Mouse (Mus musculus) frontal cortex, adult 2 months (tissue): ENCODE measurements at regions not wholly inside any gene's neighbourhood (a gene's known extent, or its start where the extent isn't known, plus 50 kb on each side); places are given as distances from the start of the nearest gene placed in this dataset.
A peak's percentile ranks its signal among the peaks of the same experiment; 100 is the strongest.

Source experiments
- DNase-seq, 2 experiments: peaks; one replicate each; pipeline ENCODE4 v3.0.0; 2022; ENCODE audit warnings: low spot score in 1 of 2; ENCODE audit errors: extremely low spot score in 1 of 2

GRCm38 (mm10) chr7:68974761-68975579 is 225.9 kb upstream of the Arrdc4 start:
- DNase-seq: no peak

- no peak for DNase-seq
These were observed 197.1 kb upstream of the Arrdc4 start for GRCm38 (mm10) chr7:68945886-68946863.

GRCm38 (mm10) chr7:68930627-68931334 is 181.7 kb upstream of the Arrdc4 start:
- no peak for DNase-seq

- DNase-seq: no peak
These were observed 180.6 kb upstream of the Arrdc4 start for GRCm38 (mm10) chr7:68929669-68930068.

- DNase-seq: no peak
These were observed 176.6 kb upstream of the Arrdc4 start for GRCm38 (mm10) chr7:68925640-68926039.

GRCm38 (mm10) chr7:68918632-68919435 is 169.8 kb upstream of the Arrdc4 start:
- no peak for DNase-seq

GRCm38 (mm10) chr7:68917876-68918200 is 168.8 kb upstream of the Arrdc4 start:
- no peak for DNase-seq

GRCm38 (mm10) chr7:68917137-68917875 is 168.3 kb upstream of the Arrdc4 start:
- no peak for DNase-seq

GRCm38 (mm10) chr7:68915976-68916375 is 166.9 kb upstream of the Arrdc4 start:
- no peak for DNase-seq

GRCm38 (mm10) chr7:68914344-68914743 is 165.3 kb upstream of the Arrdc4 start:
- peak; percentile 54 to 80 for DNase-seq

GRCm38 (mm10) chr7:68911989-68912655 is 163.1 kb upstream of the Arrdc4 start:
- DNase-seq: no peak

- DNase-seq: no peak
These were observed 162.5 kb upstream of the Arrdc4 start for GRCm38 (mm10) chr7:68911562-68911961.

- DNase-seq: no peak
These were observed 160.7 kb upstream of the Arrdc4 start for GRCm38 (mm10) chr7:68909694-68910093.

- peak; percentile 27 to 53 for DNase-seq
These were observed 159.4 kb upstream of the Arrdc4 start for GRCm38 (mm10) chr7:68908401-68908834.

- no peak for DNase-seq
These were observed 158.8 kb upstream of the Arrdc4 start for GRCm38 (mm10) chr7:68907867-68908266.

- peak in 1 of 2 experiments; percentile 16 for DNase-seq
These were observed 157.8 kb upstream of the Arrdc4 start for GRCm38 (mm10) chr7:68906771-68907395.

- peak; percentile 23 to 40 for DNase-seq
These were observed 156.8 kb upstream of the Arrdc4 start for GRCm38 (mm10) chr7:68905793-68906192.

GRCm38 (mm10) chr7:68886173-68886572 is 137.1 kb upstream of the Arrdc4 start:
- DNase-seq: no peak
